Mouse (Mus musculus) midbrain, embryonic 15.5 days (tissue): ENCODE results near the gene Ntn1. TPM values are rescaled to one million over a fixed set of nuclear protein-coding genes. Genes with fewer than 3 reads are reported as not detected.

Experiments
- ATAC-seq: fragments of 200-750 bp; cut with Nextera tagmentation; replicated peaks from 2 replicates; pipeline ENCODE4 v1.8.0; 2017; ENCODE audit warnings: moderate TSS enrichment
- H3K27ac ChIP-seq: fragments of 300-500 bp; sonication (generic); 2 replicates; pipeline ENCODE4 v1.5.1; 2015; ENCODE audit warnings: mild to moderate bottlenecking, inconsistent platforms
- H3K27me3 ChIP-seq: fragments of 300-500 bp; sonication (generic); replicated peaks from 2 replicates; pipeline ENCODE4 v1.6.1; 2015; ENCODE audit warnings: inconsistent platforms
- H3K36me3 ChIP-seq: fragments of 300-500 bp; sonication (generic); replicated peaks from 2 replicates; pipeline ENCODE4 v1.6.1; 2015; ENCODE audit warnings: inconsistent platforms
- H3K4me1 ChIP-seq: fragments of 300-500 bp; sonication (generic); 2 replicates; pipeline ENCODE4 v1.6.1; 2015; ENCODE audit warnings: inconsistent platforms
- H3K4me2 ChIP-seq: fragments of 300-500 bp; sonication (generic); 2 replicates; pipeline ENCODE4 v1.6.1; 2015; ENCODE audit warnings: inconsistent platforms, mild to moderate bottlenecking, moderate library complexity
- H3K4me3 ChIP-seq: fragments of 300-500 bp; sonication (generic); 2 replicates; pipeline ENCODE4 v1.5.1; 2015; ENCODE audit warnings: mild to moderate bottlenecking, inconsistent platforms
- H3K9ac ChIP-seq: fragments of 300-500 bp; sonication (generic); 2 replicates; pipeline ENCODE4 v1.6.1; 2015; ENCODE audit warnings: mild to moderate bottlenecking, inconsistent platforms
- H3K9me3 ChIP-seq: fragments of 300-500 bp; sonication (generic); 2 replicates; pipeline ENCODE4 v1.6.1; 2016; ENCODE audit warnings: inconsistent platforms
- WGBS: fragments of 180-500 bp; shearing (Covaris S2); methylation state at CpG from one replicate; pipeline ENCODE4 v1.1.7; 2015; ENCODE audit warnings: mixed read lengths; 5-methylcytosine and 5-hydroxymethylcytosine counted together
- polyA plus RNA-seq: library from polyadenylated mRNA; unstranded; fragments of >200 nt; fragmentation: Nextera tagmentation; extraction: Ambion mirVana; gene quantifications from 2 replicates; pipeline ENCODE4 v1.2.1, GENCODE M21; 2015

Ntn1 gene
- polyA plus RNA-seq, 1 experiment from 2014 or later, result 23.2 TPM

DNA sequence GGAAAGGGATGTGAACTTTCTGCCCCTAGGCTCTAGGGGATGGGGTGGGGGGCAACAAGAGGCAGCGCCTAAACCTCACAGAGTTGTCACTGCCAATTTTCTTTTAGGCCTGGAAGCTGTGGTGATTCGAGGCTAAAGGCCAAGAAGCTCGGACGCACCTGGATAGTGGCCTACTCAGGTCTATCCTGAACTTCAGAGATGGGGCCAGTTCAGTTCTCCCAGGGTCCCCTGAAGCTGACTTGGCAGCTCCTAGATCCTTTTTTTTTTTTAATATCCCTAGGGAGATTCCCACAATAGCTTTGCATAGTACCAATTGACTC lies 13.2 kb downstream of the Ntn1 start:
- ATAC-seq, result no peak
- peaks cover 40% of the 10 kb centered on the region for H3K4me1 ChIP-seq
- no peaks in the 10 kb centered on the region for H3K36me3 ChIP-seq
- no peaks in the 10 kb centered on the region for H3K9me3 ChIP-seq
- peak overlapping the region; percentile 59 for H3K4me3 ChIP-seq
- H3K27me3 ChIP-seq, result peaks cover 74% of the 10 kb centered on the region
- peak overlapping the region; percentile 89 for H3K4me2 ChIP-seq
- no peak overlapping the region for H3K27ac ChIP-seq
- 26% methylated on average over 4 of the region's 4 CpGs for WGBS
- H3K9ac ChIP-seq, result peak overlapping the region; percentile 48; the same call in 1 of the 2 replicates

DNA sequence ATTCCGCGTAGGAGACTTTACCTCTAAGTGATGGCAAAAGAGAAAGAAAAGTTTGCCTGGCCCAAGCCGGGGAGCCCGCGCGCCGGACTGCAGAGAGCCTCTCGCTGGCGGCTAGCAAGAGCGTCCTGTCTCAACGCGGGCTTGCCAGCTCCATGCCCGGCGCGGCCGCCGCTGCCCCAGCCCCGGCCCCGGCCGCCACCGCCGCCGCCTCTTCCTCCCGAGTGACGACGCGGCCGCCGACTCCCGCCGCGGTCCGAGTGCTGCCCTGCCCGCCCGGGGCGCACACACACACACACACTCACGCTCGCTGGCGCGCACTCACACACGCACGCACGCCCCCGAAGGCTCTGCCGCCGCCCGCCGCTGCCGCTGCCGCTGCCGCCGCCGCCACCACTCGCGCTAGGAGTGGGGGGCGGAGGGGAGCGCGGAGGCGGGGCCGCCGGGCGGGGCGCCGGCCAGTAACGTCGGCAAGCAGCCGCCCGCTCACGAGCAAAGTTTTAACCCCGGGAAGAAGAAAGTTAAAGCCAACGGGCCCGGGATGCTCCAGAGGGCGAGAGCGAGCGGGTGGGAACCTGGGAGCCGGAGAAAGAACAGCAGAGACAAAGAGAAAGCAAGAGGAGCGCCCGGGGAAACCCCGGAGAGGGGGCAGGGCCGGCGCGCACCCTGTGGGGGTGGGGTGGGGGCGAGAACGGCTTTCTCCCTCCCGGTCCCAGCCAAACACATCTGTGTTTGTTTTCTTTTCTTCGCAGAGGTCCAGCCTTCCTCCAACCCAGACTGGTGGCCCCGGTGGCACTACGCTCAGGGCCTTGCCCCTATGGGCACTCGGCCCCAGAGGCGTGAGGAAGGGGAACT lies 13.8 kb downstream of the Ntn1 start:
- peak; percentile 57 for ATAC-seq
- no peaks in the 10 kb centered on the region for H3K36me3 ChIP-seq
- WGBS, result under 1% methylated on average over 76 of the region's 90 CpGs
- H3K9ac ChIP-seq, result peak overlapping the region; percentile 48
- peak overlapping the region; percentile 59 for H3K4me3 ChIP-seq
- no peaks in the 10 kb centered on the region for H3K9me3 ChIP-seq
- peaks cover 74% of the 10 kb centered on the region for H3K27me3 ChIP-seq
- H3K4me1 ChIP-seq, result peaks cover 40% of the 10 kb centered on the region
- peak overlapping the region; percentile 53 for H3K27ac ChIP-seq
- H3K4me2 ChIP-seq, result peak overlapping the region; percentile 89

DNA sequence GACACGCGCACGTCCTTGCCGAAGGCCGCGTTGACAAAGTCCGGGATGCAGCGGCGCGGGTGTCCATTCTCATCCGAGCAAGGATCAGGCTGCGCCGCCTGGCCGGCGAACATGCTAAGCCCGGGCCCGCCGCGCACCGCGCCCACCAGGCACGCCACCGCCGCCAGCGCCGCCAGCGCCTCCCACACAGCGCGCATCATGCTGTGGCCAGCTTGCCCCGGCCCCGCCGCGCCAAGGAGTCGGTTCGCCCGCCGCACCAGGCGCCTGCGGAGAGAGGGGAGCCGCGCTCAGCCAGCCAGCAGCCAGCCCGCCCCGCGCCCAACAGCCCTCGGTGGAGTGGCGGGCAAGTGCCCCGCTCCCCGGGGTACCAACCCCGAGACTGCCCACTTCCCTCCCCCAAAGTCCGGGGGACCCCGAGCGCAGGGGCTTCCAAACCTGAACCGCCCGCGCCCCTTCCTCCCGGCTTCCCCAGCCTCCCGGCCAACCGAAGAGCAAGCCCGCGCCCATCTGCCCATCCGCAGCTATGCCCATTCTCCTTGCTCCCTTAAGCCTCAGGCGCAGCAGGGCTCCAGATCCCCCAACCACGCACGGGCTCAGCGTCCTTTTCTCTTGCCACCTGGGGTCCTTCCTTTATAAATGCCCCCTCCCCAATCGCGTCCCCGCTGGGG lies 14.6 kb downstream of the Ntn1 start:
- ATAC-seq, result peak; percentile 57
- under 1% methylated on average over 51 of the region's 68 CpGs for WGBS
- peaks cover 72% of the 10 kb centered on the region for H3K27me3 ChIP-seq

DNA sequence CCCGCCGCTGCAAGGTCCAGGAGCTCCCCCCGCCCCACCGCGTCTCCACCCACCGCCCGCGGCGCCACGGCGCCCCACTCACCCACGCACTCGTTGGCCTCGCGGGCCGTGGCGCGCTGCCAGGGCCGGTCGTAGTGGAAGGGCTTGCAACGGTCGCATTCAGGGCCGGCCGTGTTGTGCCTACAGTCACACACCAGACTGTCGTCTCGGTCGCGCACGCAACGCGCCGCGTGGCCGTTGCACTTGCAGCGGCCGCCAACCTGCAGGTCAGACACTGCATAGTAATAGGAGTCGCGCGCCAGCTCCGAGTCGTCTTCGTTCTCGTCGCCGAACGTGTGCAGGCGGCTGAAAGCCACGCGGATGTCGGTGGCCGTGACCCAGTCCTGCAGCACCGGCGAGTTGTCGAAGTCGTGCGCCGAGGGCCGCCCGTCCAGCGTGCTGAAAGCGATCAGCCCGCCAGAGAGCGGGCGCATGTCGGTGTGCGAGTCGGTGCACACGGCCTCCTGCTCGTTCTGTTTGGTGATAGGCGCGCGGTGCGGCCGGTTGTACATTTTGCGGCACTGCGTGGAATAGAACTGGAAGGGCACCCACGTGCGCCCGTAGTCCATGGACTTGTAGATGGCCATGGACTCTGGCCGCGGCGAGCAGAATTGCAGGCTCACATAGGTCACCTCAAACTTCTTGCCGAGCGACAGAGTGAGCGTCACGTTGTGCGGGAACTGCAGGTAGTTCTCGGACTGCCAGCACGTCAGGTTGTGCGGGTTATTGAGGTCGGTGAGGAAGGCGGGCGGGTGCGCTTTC lies 15.4 kb downstream of the Ntn1 start:
- peak overlapping the region; percentile 46; the same call in 1 of the 2 replicates for H3K27ac ChIP-seq
- H3K4me3 ChIP-seq, result peak overlapping the region; percentile 59
- peak; percentile 37 for ATAC-seq
- peaks cover 40% of the 10 kb centered on the region for H3K4me1 ChIP-seq
- peaks cover 69% of the 10 kb centered on the region for H3K27me3 ChIP-seq
- peak overlapping the region; percentile 89 for H3K4me2 ChIP-seq
- H3K9me3 ChIP-seq, result no peaks in the 10 kb centered on the region
- WGBS, result under 1% methylated on average over 94 of the region's 94 CpGs
- no peaks in the 10 kb centered on the region for H3K36me3 ChIP-seq
- H3K9ac ChIP-seq, result peak overlapping the region; percentile 48

More for the DNA sequence above, 14.6 kb downstream of the Ntn1 start:
- Histone ChIP-seq H3K4me3 (peak overlapping the region; percentile 59), H3K27ac (peak overlapping the region; percentile 53), H3K4me1 (peaks cover 40% of the 10 kb centered on the region), H3K36me3 (no peaks in the 10 kb centered on the region), H3K4me2 (peak overlapping the region; percentile 89), H3K9ac (peak overlapping the region; percentile 48), H3K9me3 (no peaks in the 10 kb centered on the region)

DNA sequence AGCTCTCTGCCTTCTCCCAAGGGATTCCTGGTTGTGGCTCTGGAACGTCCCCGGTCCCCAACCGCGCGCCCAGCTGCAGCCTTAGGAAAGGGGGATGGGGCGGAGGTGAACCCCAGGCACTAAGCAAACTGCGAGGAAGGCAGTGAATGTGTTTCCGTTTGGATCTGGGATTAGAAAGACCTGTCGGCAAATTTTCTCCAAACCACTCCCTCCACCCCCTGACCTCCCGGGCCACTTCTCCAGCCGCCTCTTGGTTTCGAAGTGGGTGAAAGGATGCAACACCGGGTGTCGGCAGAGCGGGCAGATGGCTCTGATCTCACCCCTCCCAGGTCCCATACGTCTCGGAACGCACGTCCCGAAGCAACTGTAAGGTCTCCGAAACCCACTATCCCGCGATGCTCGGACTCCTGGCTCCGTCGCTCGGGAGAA lies 16.0 kb downstream of the Ntn1 start:
- peak overlapping the region; percentile 89 for H3K4me2 ChIP-seq
- H3K27ac ChIP-seq, result peak overlapping the region; percentile 46; the same call in 1 of the 2 replicates
- no peaks in the 10 kb centered on the region for H3K9me3 ChIP-seq
- no peak for ATAC-seq
- H3K4me1 ChIP-seq, result peaks cover 38% of the 10 kb centered on the region
- no peaks in the 10 kb centered on the region for H3K36me3 ChIP-seq
- H3K9ac ChIP-seq, result peak overlapping the region; percentile 48
- under 1% methylated on average over 27 of the region's 27 CpGs for WGBS
- H3K27me3 ChIP-seq, result peaks cover 65% of the 10 kb centered on the region
- peak overlapping the region; percentile 59 for H3K4me3 ChIP-seq

DNA sequence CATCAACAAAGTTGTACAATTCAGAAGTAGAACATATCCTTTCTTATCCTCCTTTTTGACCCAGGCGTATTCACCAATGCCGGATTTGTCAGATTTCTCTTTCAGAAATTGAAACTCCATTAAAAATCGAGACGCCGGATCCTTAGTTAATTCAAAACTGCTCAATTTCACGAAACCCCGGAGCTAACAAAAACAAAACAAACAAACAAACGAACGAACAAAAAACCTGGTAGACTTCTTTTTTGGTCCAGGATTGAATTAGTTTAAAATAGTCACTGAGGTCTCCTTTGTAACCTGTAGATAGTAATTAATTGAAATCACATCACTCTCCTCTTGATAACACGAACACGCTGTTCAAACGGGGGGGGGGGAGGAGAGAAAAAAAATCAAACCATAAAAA lies 16.5 kb downstream of the Ntn1 start:
- peaks cover 38% of the 10 kb centered on the region for H3K4me1 ChIP-seq
- no peak overlapping the region for H3K27ac ChIP-seq
- peak overlapping the region; percentile 59 for H3K4me3 ChIP-seq
- no peaks in the 10 kb centered on the region for H3K9me3 ChIP-seq
- H3K9ac ChIP-seq, result no peak overlapping the region
- peaks cover 62% of the 10 kb centered on the region for H3K27me3 ChIP-seq
- no peak for ATAC-seq
- peak overlapping the region; percentile 89 for H3K4me2 ChIP-seq
- H3K36me3 ChIP-seq, result no peaks in the 10 kb centered on the region
- 3% methylated on average over 12 of the region's 12 CpGs for WGBS

DNA sequence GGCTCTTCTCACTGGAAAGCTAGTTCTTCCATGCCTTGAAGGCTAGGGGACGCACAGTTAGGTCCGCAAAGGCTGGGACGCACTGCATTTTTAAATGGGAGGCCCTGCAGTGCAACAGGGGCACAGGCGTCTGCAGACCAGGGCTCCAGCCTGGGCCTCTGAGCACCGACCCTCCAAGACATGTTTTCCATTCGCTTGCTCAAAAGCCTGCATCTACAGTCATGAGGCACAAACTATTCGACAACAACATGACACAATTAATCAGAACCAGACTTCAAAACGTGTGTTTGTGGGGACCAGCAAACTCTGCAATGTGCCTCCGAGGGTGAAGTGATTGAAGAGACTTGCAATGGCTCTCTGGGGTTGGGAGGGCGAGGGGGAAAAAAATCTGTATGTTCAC lies 17.1 kb downstream of the Ntn1 start:
- H3K27me3 ChIP-seq, result peaks cover 56% of the 10 kb centered on the region
- no peak for ATAC-seq
- H3K9ac ChIP-seq, result no peak overlapping the region
- H3K36me3 ChIP-seq, result no peaks in the 10 kb centered on the region
- H3K4me3 ChIP-seq, result peak overlapping the region; percentile 59
- H3K9me3 ChIP-seq, result no peaks in the 10 kb centered on the region
- H3K4me1 ChIP-seq, result peaks cover 45% of the 10 kb centered on the region
- no peak overlapping the region for H3K27ac ChIP-seq
- 12% methylated on average over 10 of the region's 10 CpGs for WGBS
- peak overlapping the region; percentile 89 for H3K4me2 ChIP-seq

DNA sequence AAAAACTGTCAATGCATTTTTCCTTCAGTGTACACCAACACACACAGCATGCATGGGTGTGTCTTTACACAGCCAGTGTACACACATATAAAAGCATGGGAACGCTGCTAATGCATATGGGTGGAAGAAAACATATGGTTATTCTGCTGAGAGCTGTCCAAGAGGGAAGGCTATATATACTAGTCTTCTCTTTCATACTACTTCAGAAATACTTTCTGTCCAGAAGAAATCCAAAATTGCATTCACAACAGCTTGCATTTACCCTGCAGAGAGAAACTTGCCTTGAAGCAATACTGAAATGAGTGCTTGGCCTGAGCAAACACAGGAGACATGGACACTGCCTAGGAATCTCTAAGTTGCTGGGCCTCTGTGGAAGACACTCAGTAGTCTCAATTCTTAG lies 18.8 kb downstream of the Ntn1 start:
- Histone ChIP-seq H3K36me3 (no peaks in the 10 kb centered on the region), H3K9me3 (no peaks in the 10 kb centered on the region), H3K4me2 (no peak overlapping the region), H3K27ac (no peak overlapping the region), H3K4me1 (peaks cover 41% of the 10 kb centered on the region), H3K4me3 (no peak overlapping the region), H3K27me3 (peaks cover 44% of the 10 kb centered on the region), H3K9ac (no peak overlapping the region)
- ATAC-seq, result no peak
- WGBS, result 69% methylated on average over 1 of the region's 1 CpGs

DNA sequence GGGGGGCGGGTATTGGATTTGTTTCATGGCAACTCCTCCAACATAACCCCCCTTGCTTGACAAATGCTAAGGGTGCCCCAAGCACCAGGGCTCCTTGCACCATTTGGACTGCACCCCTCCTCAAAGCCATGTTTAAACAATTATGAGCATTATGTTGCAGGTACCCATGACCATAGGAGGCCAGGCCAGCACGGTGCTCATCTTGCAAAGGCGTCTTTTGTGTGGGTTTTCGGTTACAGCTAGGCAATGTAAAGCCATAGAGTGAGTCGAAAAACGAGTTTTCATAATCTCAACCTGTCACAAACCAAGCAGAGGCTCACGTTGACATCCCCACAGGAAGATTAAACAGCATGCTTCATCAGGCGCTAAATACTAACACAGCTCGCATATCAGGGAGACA lies 19.3 kb downstream of the Ntn1 start:
- H3K27me3 ChIP-seq, result peaks cover 44% of the 10 kb centered on the region
- no peak overlapping the region for H3K4me2 ChIP-seq
- ATAC-seq, result no peak
- no peaks in the 10 kb centered on the region for H3K36me3 ChIP-seq
- no peak overlapping the region for H3K9ac ChIP-seq
- no peak overlapping the region for H3K4me3 ChIP-seq
- H3K27ac ChIP-seq, result no peak overlapping the region
- WGBS, result 61% methylated on average over 9 of the region's 9 CpGs
- H3K4me1 ChIP-seq, result peaks cover 36% of the 10 kb centered on the region
- H3K9me3 ChIP-seq, result no peaks in the 10 kb centered on the region

DNA sequence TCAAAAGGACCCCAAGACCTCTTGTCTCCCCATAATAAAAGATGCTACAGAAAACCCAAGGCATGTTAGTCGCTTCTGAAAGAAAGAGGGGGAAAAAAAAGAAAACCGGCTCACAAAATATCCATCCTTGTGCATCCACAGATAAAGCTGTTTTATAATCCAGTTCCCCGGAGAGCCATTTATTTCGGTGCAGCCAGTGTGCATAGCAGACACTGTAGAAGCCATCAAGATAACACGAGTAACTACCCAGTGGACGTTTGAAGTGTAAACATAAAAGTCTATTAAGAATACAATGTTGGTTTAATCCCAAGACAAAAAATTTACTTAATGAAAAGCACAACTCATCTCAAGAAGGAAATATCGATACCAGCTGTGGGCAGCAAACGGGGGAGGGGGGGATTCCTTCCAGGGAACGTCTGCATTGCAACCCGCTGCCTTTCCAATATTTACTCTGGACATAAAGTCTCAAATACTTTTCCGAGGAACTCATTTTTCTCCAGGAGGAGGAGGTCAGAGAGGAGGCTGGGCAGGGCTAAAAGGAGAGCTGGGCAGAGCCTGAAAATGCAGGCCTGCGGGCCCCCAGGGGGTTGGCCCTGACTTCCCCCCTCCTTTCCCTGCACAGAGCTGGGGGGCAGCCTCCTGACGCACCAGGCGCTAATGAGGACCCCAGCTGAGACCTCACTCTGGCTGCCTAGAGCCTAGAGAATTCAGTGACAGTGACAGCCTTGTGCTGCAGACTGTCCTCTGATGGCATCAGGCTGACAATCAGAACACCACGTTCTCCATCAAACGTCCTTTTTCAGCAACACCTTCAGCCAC lies 21.5 kb downstream of the Ntn1 start:
- no peak overlapping the region for H3K27ac ChIP-seq
- H3K9ac ChIP-seq, result no peak overlapping the region

DNA sequence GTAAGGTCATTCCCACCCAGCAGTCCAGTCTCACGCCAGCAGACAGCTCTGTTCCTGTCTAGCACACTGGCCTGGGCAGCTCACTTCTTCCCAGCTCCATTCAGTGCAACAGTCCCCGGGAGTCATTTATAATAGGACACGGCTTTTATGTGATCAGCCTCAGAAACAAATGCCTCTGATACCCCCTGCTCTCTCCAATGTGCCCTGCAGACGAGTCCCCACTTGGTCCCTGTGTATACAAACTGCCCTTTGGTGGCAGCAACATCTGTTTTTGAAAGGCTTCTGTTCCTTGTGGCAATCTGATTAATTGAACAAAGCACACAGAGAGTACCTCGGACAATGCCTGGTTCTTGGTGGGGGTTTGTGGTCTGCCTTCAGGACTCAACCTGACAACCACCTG lies 22.2 kb downstream of the Ntn1 start:
- no peak for ATAC-seq
- H3K27me3 ChIP-seq, result peaks cover 39% of the 10 kb centered on the region

More for the DNA sequence above, 21.5 kb downstream of the Ntn1 start:
- no peak overlapping the region for H3K4me3 ChIP-seq
- no peaks in the 10 kb centered on the region for H3K36me3 ChIP-seq
- peaks cover 16% of the 10 kb centered on the region for H3K4me1 ChIP-seq
- peak overlapping the region; percentile 29 for H3K4me2 ChIP-seq
- peaks cover 41% of the 10 kb centered on the region for H3K27me3 ChIP-seq
- no peaks in the 10 kb centered on the region for H3K9me3 ChIP-seq
- ATAC-seq, result no peak
- WGBS, result 6% methylated on average over 16 of the region's 16 CpGs

More for the DNA sequence above, 22.2 kb downstream of the Ntn1 start:
- Histone ChIP-seq H3K4me3 (no peak overlapping the region), H3K36me3 (no peaks in the 10 kb centered on the region), H3K9me3 (no peaks in the 10 kb centered on the region), H3K9ac (no peak overlapping the region), H3K4me1 (peaks cover 16% of the 10 kb centered on the region), H3K27ac (no peak overlapping the region), H3K4me2 (peak overlapping the region; percentile 29; the same call in 1 of the 2 replicates)
- WGBS, result 8% methylated on average over 5 of the region's 5 CpGs
